Mouse (Mus musculus) gastrocnemius, postnatal 36 days (tissue): ENCODE measurements around the gene Nrg3. TPM values are rescaled to one million over a fixed set of nuclear protein-coding genes. Genes with fewer than 3 reads are reported as not detected.

Source experiments
- DNase-seq, 2 experiments: peaks; one replicate each; pipeline ENCODE4 v3.0.0; 2022
- intact Hi-C: fragments of 180-260 bp; cut with DNase I; formaldehyde crosslinking; loops from one replicate; pipeline ENCODE4 v1.15.1; 2025
- total RNA-seq, 2 experiments: library from RNA; stranded (reverse); gene quantifications; 2 replicates each; pipeline ENCODE4 v1.2.3; 2021

Nrg3 gene
- total RNA-seq, 2 experiments from 2014 or later, result not detected

DNA sequence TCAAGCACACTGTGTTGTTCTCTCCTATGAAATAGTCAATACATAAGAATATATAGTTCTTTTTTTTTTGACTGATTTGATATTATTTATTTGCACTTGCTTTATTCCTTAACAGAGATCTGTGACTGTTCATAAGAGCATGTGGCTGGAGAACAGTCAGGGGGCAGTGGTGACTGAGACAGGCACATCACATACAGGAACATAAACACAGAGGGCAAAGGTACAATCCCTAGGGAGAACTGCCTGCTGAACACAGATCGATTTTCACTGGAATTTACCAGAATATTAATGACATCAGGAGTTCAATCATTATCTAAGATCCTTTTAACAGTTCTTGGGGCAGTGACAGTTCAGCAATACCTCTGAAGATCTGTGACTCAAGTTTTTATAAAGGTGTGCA lies 812.9 kb downstream of the Nrg3 start:
- intact Hi-C loops, result no loop called here
- no peak for DNase-seq

- intact Hi-C loops, result no loop called here
Measured at GRCm38 (mm10) chr14:38637070-38637469, 835.8 kb downstream of the Nrg3 start.

DNA sequence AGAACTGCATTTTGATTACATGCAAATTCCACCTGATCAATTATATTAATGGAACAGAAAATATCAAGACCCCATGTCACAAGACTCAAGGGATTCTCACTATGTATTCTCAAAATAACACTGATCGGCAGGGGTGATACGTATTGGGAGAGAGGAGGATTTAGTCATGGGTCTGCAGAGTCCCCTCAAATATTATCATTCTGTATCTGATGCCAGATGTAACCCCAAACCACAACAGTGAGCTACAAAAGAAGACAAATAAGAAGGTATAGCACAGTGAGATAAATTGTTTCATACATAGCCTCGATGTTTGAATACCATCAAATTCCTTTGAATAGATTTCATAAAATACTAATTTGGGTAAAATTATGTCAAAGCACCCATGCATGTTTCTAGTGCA lies 842.8 kb downstream of the Nrg3 start:
- DNase-seq, result no peak
- intact Hi-C loops, result no loop called here

More at GRCm38 (mm10) chr14:38637070-38637469, 835.8 kb downstream of the Nrg3 start:
- no peak for DNase-seq

DNA sequence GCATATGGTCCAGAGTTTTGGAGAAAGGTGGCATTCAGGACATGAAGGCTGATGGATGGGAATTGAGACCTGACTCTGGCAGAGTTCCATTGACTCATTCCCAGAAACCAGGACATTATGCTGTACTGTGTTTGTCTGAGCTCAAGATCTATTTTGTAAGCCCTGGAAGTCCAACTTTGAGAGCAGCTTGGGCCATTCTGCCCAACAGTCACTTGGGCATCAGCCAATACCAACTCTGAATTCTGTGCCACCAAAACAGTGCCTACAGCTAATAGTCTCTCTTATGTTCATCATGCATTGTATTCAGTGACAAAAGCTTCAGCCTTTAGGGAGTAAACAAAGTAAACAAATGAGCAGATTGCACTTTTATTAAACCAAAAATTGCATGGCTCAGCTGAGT lies 843.2 kb downstream of the Nrg3 start:
- intact Hi-C loops, result no loop called here
- DNase-seq, result no peak

DNA sequence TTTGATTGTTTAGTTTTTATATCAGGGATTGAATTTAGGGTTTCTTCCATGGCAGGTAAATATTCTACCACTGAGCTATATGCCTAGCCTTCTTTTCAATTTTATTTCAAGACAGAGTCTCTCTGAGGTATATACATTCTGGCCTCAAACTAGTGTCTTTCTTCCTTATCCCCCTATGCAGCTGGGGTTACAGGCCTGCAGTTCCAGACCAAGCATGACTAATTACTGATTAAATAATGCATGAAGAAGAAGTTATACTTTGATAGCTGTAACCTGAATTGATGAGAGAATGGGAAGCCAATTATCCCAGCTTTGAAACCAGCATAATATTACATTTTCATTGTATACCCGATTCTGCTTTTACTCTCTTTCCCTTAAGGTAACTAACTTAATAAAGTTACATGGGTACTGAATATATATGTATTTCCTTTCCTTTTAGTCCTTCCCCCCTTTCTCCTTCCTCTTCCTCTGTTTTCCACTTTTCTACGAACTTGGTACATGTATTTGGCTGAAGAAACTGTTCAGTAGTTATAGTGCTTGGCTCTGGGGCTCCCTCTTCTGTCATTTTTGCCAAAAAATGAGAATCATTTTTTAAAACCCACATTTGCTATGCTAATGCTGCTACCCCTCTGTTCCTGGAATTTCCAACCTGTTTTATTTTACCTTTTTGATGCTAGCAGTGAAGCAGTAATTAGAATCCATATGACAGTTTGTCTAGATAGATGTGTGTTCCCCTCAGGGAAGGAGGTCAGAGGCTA lies 843.8 kb downstream of the Nrg3 start:
- no peak for DNase-seq
- intact Hi-C loops, result no loop called here

GRCm38 (mm10) chr14:38616969-38617368 lies 855.9 kb downstream of the Nrg3 start:
- intact Hi-C loops, result no loop called here
- DNase-seq, result no peak

GRCm38 (mm10) chr14:38597735-38598134 lies 875.2 kb downstream of the Nrg3 start:
- DNase-seq, result no peak
- intact Hi-C loops, result no loop called here

GRCm38 (mm10) chr14:38594297-38594696 lies 878.6 kb downstream of the Nrg3 start:
- DNase-seq, result no peak
- intact Hi-C loops, result no loop called here

DNA sequence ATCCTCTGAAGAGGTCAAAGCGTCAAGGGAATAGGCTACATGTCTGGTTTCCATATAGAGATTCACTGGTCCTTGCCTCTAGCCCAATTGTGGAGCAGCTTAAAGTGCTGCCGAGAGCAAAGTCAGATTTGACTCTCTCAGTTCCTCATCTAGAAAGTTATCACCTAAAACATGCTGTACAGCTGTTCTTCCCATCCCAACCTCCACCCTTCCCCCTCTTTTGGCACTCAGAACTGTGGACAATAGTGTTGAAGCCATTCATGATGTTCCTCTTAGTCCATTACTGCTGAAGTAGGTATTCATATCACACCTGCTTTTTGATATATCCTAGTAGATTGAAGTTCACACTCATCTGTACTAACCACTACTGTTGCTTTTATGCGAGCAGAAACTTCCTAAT lies 896.1 kb downstream of the Nrg3 start:
- DNase-seq, result no peak
- intact Hi-C loops, result no loop called here

GRCm38 (mm10) chr14:38568184-38568583 lies 904.7 kb downstream of the Nrg3 start:
- intact Hi-C loops, result no loop called here
- DNase-seq, result no peak

DNA sequence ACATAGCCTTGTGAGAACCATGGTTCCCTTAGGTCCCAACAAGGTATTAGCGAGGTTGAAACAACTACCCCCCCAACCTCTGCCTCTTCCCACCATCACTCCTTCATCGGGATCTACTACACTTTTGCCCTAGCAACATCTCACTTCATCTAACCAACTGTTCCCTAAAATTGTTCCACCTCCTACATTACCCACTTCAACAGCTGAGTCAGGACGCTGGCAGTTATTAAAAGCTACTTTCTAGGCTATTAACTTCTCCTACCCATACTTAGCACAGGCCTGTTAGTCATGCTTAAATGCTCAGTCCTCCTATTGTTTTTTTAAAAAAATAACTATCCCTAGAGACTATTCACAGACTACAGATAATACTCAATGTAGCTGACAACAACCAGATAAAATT lies 906.7 kb downstream of the Nrg3 start:
- intact Hi-C loops, result no loop called here
- no peak for DNase-seq

GRCm38 (mm10) chr14:38554636-38555035 lies 918.3 kb downstream of the Nrg3 start:
- intact Hi-C loops, result no loop called here
- no peak for DNase-seq

DNA sequence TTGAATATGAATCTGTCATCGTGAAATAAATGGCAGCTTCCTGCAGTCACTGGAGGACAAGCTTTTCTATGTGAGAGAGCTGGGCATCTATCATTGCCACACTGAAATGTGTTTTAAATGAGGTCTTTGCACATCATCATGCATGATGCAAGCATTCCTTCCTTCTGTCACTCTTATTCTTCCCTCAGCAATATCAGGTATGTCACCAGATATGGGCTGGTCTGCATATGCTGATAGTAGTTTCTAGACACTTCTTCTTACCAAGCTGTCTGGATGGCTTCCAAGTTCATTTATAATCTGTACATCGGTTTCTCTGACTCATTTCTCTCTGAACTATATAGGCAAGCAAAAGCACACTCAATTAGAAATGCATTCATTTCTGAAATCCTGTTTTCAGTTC lies 925.6 kb downstream of the Nrg3 start:
- intact Hi-C loops, result no loop called here
- DNase-seq, result no peak

DNA sequence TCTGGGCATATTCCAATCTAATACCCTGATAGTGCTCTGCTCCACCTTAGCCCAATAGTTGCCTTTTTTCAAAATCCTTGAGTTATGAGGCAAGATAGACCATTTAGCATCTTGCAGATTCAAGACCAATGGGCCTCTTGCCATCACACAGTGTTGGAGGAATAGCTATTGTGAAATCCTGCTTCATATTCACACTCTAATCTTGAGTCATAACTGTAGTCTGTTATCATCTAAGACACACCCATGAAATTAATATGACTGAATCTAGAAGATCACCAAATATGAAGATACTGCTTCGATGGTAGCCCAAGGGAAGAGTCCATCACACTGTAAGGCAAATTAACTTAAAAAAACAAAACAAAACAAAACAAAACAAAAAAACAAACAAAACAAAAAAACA lies 937.7 kb downstream of the Nrg3 start:
- DNase-seq, result no peak
- intact Hi-C loops, result no loop called here

DNA sequence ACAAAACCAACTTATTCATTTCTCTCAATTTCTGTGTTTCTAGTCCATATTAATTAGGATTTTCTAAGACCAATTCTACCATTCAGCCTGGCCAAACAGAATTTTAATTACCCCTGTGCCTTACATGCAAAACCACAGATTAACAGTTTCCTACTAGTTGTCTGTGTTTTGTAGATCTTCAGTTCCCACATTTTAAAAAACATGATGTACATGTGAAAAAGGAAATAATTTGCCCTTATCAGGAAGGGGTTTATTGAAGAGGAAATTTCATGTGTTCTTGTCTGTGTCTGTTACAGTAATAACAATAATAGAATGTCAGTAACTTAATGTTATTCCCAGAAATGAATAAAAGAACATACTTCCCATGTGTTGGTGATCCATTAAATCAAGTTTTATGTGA lies 939.4 kb downstream of the Nrg3 start:
- no peak for DNase-seq
- intact Hi-C loops, result no loop called here

DNA sequence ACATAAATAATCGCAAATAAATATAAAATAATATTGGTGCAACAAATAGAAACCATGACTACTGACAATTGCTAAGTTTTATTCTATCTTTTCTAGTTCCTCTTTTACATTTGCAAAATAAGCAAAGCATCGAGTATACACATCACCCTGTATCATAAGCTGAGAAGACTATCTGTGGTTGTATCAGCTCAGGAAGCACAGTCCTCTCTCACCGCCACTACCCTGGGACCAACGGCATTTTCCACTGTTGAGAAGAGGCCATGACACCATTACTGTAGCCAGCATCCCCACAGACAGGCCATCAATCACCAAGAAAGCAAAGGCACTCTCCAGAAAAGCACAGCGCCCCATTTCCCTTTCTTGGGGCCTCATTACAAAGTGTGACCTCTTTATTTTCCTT lies 956.7 kb downstream of the Nrg3 start:
- intact Hi-C loops, result no loop called here
- no peak for DNase-seq

- intact Hi-C loops, result no loop called here
- no peak for DNase-seq
Measured at GRCm38 (mm10) chr14:38509016-38509415, 963.9 kb downstream of the Nrg3 start.

- DNase-seq, result no peak
- intact Hi-C loops, result no loop called here
Measured at GRCm38 (mm10) chr14:38494970-38495369, 977.9 kb downstream of the Nrg3 start.

- intact Hi-C loops, result no loop called here
Measured at GRCm38 (mm10) chr14:38447086-38447485, 1025.8 kb downstream of the Nrg3 start.

DNA sequence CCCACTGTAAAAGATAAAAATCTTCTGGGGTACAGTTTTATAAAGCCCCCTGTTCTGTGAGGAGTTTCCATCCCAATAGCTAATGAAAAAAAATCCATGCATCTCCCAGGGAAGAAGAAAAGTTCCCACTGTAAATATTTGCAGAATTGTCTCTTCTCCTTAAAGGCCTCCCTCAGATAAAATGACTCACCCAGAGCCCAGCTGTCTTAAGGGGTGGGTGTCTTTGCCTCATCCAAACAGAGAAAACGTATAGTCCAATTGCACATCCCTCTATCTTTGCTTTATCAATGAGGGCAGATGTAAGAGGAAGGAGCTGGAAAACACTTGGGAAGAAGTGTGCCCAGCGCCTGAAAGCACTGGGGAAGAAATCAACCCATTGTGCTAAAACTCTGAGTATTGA lies 1028.1 kb downstream of the Nrg3 start:
- intact Hi-C loops, result no loop called here
- no peak for DNase-seq

More at GRCm38 (mm10) chr14:38447086-38447485, 1025.8 kb downstream of the Nrg3 start:
- no peak for DNase-seq

DNA sequence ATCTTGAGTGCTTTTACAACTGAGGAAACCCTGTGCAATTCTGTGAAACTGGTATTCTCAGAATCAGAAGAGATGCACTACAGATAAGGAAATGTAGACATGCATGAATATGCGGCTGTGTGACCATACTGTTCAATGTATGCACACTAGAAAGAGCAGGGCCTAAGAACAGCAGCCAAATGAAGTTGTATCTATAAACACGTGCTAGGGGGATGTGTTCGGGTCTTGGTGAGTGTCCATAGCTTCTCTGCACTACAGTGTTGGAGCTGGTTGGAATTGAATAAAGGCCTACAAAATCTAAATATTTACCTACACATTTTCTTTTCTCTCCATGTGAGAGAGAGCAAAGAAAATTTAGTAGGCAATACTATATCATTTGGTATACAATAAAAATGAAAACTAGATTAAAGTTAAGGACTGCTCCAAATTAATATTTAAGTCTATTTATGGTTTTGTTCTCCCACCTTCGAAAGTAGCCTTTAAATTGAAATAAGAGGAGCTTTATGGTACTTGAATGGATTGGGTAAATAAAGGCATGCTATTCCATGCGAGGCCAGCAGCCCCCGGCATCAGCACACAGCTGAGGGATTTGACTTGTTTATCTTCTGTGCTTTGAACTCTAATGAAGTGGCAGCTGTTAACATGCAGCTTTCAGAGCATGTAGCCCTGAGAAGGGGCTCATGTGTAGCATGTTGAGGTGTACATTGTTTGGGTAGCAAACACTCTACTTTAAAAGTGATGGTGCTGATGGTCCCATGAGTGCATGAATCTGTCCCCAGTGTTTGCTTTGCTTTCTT lies 1038.9 kb downstream of the Nrg3 start:
- intact Hi-C loops, result no loop called here
- no peak for DNase-seq

GRCm38 (mm10) chr14:38374660-38375059 lies 1098.2 kb downstream of the Nrg3 start:
- intact Hi-C loops, result no loop called here
- no peak for DNase-seq
